Mouse (Mus musculus): ENCODE results near the gene 3110009E18Rik.
A peak's percentile ranks its signal among the peaks of the same experiment; 100 is the strongest.

3110009E18Rik gene

DNA sequence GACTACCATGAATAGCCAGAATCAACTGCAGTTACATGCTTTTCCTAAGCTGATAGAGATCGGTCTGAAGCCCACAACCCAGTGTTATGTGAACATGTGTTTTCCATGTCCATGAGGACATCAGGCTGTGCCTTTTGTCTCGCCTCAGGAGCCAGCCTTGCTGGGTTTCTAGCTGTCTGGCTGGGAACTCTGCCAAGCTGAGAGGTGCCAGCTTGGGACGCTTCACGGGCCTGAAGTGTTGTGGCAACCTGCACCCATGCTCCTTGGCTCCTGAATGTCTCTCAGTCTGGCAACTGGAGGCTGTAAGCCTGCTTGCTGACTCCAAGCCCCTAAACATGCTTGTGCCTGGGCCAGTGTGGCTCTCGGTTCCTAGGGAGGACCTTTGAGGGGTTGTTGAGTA lies 21.6 kb downstream of the 3110009E18Rik start:
- no peak for DNase-seq (ENCODE audit: low read depth, low spot score)

DNA sequence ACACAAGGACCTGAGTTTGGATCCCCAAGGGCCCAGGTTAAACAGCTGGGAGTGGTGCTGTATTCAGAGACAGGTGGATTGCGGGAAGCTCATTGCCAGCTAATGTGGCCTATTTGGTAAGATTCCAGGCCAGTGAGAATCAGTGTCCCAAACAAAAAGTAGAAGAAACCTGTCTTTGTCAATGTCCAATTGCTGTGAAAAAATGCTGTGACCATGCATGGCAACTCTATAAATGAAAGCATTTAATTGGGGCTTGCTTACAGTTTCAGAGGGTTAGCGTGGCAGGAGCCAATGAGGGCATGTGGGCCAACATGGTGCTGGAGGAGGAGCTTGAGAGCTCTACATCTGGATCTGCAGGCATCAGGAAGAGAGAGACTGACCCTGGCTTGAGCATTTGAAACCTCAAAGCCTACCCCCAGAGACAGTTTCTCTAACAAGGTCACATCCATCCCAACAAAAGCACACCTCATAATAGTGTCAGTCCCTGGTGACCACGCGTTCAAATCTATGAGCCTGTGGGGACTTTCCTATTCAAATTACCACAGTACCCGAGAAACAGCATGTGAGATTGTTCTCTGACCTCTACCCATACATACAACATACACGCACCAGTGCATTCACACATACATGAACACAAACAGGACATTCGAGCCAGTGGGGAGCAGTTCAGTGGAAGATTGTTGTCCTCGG lies 24.7 kb downstream of the 3110009E18Rik start:
- no peak for DNase-seq (ENCODE audit: low read depth, low spot score)

DNA sequence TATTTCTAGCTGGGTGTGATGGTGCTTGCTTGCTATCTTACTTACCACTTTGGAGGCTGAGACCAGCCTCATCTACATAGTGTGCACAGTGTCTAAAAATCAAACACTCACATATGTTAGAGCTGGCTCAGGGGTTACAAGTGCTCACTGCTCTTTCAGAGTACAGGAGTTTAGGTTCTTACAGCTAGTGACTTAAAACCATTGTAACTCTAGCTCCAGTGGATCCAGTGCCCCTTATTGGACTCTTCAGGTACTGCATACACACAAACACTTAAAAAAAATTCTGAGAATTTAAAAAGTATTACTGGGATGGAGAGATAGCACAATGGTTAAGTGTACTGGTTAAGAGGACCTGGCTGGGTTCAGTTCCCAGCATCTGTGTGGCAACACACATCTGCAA lies 26.0 kb downstream of the 3110009E18Rik start:
- no peak for DNase-seq (ENCODE audit: low read depth, low spot score)

GRCm38 (mm10) chr1:120154232-120154631 lies 33.2 kb downstream of the 3110009E18Rik start:
- DNase-seq (ENCODE audit: low read depth, low spot score): no peak

DNA sequence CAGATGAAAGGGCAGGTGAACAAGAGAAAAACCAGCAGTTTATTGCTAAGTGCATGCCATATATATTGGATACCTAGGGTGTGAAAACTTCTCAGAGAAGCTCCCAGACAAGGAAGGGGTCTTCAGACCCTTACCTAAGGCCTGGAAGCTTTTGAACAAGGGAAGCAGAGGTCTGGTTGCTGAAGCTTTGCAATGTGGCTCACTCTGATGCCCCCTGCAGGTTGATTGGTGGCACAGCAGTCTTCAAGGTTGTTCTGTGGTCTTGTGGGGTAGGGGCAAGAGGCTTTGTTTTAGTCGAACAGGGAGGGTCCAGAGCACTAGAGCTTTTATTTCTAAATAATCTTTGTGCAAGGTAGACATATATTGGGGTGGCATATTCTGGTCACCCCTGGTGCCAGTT lies 34.3 kb downstream of the 3110009E18Rik start:
- DNase-seq (ENCODE audit: low read depth, low spot score): no peak

GRCm38 (mm10) chr1:120158474-120159127 lies 37.6 kb downstream of the 3110009E18Rik start:
- DNase-seq (ENCODE audit: low read depth, low spot score): no peak

- no peak for DNase-seq (ENCODE audit: low read depth, low spot score)
These were observed 40.5 kb downstream of the 3110009E18Rik start for GRCm38 (mm10) chr1:120161502-120161901.

DNA sequence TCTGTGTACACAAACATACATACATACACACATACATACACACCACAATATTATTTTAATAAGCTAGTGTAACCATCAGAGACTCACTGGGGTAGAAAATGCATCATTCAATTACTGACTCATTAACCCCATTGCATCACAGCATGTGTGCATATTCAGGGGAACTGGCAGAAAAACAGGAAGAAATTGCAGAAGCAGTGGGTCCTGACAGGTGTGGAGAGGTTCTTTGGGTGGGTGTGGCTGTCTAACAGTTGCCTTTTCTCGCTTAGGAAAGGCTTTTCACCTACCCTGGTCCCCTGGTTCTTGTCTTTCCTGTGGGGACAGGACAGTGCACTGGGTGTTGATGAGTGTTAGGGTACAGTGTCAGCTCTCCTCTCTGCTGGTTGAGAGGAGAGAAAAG lies 41.6 kb downstream of the 3110009E18Rik start:
- DNase-seq (ENCODE audit: low read depth, low spot score): no peak

- DNase-seq (ENCODE audit: low read depth, low spot score): no peak
These were observed 47.0 kb downstream of the 3110009E18Rik start for GRCm38 (mm10) chr1:120168016-120168415.

- no peak for DNase-seq (ENCODE audit: low read depth, low spot score)
These were observed 47.7 kb downstream of the 3110009E18Rik start for GRCm38 (mm10) chr1:120168674-120169073.

DNA sequence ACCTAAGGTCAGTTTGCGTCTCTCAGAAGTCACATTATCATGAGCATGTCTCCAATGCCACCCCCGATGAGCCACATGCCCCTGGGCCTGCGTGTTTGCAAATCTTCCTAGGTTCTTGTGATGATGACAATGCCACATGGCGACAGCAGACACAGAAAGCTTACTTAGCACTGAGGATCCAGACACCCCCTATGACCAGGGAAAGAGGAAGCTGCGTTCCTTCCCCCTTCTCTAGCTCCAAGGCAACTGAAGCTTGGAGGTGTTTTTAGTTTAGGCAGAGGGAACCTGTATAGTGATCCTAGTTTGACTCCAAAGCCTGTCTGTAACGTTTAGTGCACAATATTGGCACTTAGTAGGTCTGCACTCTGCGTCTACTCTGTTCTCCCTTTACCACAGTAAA lies 49.3 kb downstream of the 3110009E18Rik start:
- DNase-seq (ENCODE audit: low read depth, low spot score): no peak

GRCm38 (mm10) chr1:120171819-120172521 lies 51.0 kb downstream of the 3110009E18Rik start:
- DNase-seq (ENCODE audit: low read depth, low spot score): peak; percentile 43

DNA sequence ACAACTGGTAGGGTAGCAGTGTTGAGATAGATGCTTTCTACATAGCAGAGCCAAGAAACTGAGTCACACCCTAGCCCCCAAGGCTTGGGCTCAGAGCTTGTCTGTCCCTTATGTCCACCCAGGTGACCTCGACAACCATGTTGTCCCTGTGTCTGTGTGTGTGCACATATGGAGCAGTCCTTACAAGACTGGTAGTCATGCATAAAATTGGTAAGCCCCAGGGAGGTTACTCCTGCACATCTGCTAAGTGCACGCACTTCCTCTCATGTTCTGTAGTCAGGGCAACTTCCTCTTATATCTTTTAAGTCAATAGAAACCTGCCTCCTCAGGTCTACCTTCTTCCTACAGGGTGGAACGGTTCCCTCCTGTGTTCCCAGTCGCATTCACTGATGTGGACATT lies 54.0 kb downstream of the 3110009E18Rik start:
- no peak for DNase-seq (ENCODE audit: low read depth, low spot score)

DNA sequence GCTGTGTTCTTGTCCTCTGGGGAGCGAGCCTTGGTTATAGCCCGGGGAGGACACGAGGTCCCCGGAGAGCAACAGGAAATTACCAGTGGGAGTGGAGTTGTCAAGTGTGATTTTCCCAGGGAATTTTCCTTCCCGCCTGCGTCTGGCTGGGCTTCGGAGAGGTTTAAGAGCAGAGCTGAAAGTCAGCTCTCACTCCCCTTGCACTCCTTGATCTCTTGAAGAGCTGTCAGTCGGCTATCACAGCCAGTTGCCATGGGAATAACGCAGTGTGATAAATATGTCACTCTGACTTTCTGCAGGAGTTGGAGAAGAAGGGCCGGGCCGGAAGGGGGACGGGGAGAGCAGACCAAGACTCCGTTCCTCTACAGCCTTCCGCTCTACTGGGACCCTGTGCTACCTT lies 55.3 kb downstream of the 3110009E18Rik start:
- no peak for DNase-seq (ENCODE audit: low read depth, low spot score)

DNA sequence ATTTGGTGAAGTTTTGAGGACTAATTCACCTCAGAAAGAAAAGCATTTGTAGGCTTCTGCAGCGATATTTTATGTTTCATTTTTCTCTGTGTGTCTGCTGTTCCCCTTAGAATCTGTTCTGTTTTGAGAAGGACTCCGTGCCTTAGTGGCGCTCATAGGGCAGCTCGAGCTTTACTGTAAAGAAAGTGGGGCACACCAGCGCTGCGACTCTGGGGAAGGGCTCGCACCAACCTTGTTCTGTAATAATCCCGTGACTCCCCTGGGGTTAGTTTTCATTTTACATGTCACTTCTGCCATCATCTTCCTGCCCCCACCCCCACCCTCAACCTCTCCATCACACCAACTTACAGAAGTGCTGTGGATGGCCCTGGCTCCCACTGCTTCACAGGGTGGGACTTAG lies 56.2 kb downstream of the 3110009E18Rik start:
- no peak for DNase-seq (ENCODE audit: low read depth, low spot score)

- no peak for DNase-seq (ENCODE audit: low read depth, low spot score)
These were observed 65.2 kb downstream of the 3110009E18Rik start for GRCm38 (mm10) chr1:120186204-120186603.

DNA sequence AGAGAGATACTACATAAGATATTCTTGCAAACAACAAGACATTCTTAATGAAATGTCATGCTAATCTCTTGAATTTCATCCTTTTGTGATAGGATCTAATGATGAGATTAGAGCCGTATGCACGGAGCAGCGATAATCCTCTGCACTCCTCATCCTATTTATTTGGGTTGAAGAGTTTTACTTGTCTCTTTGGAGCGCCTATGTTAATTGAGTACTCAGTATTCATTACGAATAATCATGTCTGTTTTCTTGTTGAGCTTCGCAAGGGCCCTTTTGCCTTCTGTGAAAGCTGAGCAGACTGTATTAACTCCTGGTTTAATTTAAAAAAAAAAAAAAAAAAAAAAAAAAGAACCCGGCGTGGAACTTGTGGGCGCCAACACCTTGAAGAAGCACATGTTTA lies 65.7 kb downstream of the 3110009E18Rik start:
- DNase-seq (ENCODE audit: low read depth, low spot score): no peak

DNA sequence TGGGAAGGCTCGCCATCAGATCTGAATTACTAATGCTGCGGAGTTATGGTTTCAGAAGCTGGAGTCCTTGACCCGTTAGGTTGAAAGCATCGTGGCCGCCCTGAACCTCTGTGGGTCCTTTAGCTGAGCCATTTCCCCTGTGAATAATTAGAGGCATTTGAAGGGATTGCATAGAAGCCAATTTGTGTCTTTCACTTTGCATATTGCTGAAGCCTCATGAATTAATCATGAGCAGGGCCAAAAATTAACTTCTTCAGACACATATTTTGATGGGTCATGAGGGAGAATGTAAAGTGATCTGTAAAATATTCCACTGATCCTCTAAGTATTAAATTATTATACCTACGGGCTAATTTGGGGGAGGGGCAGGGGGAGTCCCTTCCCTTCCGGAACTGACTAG lies 66.1 kb downstream of the 3110009E18Rik start:
- no peak for DNase-seq (ENCODE audit: low read depth, low spot score)

GRCm38 (mm10) chr1:120189206-120189605 lies 68.2 kb downstream of the 3110009E18Rik start:
- no peak for DNase-seq (ENCODE audit: low read depth, low spot score)

DNA sequence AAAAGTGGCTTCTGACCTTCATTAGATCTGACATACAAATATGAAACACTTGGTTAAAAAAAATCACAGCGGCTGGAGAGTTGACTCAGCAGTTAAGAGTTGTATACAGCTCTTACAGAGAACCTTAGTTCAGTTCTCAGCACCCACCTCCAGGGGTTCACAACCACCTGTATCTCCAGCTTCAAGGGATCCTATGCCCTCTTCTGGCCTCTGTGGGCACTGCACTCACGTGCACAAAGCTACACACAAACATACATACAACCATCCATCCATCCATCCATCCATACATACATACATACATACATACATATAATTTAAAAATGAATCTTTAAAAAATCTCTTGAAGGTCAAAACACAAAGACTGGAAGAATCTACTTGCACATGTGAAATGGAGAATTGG lies 69.3 kb downstream of the 3110009E18Rik start:
- DNase-seq (ENCODE audit: low read depth, low spot score): no peak

GRCm38 (mm10) chr1:120190946-120191345 lies 70.0 kb downstream of the 3110009E18Rik start:
- no peak for DNase-seq (ENCODE audit: low read depth, low spot score)

- no peak for DNase-seq (ENCODE audit: low read depth, low spot score)
These were observed 71.3 kb downstream of the 3110009E18Rik start for GRCm38 (mm10) chr1:120192321-120192720.

DNA sequence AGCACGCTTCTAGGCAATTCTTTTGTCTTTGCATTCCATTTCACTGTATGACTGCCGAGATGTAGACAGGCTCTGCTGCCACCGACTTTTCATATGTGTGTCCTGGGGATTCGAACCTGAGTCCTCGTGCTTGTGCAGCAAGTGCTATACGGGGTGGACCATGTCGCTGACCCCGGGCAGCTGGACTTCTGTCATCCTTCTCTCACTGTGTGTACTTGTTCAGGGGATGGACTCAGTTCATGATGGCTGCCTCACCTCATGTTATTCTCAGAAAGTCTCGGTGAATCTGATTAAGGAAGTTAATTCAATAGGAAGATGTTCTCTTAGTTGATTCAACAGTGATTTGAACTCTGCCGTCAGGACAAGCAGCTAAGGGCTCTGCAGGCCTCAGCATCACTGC lies 72.6 kb downstream of the 3110009E18Rik start:
- no peak for DNase-seq (ENCODE audit: low read depth, low spot score)

Measured in retina, postnatal 7 days (tissue).